Mouse (Mus musculus): ENCODE data around the gene Atp5d. TPM values are rescaled to one million over a fixed set of nuclear protein-coding genes. Genes with fewer than 3 reads are reported as not detected.

The Atp5d gene
- polyA plus RNA-seq, 1 experiment: 445 TPM

GRCm38 (mm10) chr10:80135161-80135560, 3.3 kb upstream of the Atp5d start:
- TF ChIP-seq CTCF (IDR thresholded peaks at IDR 0.05; ENCODE audit: borderline replicate concordance, extremely low read depth, insufficient read depth, insufficient read length) (no peak), POLR2A (IDR thresholded peaks at IDR 0.05; ENCODE audit: borderline replicate concordance, extremely low read depth, insufficient read depth, insufficient read length, poor library complexity, severe bottlenecking) (no peak)

GRCm38 (mm10) chr10:80135641-80136040, 2.8 kb upstream of the Atp5d start:
- DNase-seq (ENCODE audit: low read depth): no peak
- no peak for TF ChIP-seq POLR2A (IDR thresholded peaks at IDR 0.05; ENCODE audit: borderline replicate concordance, extremely low read depth, insufficient read depth, insufficient read length, poor library complexity, severe bottlenecking)
- TF ChIP-seq CTCF (IDR thresholded peaks at IDR 0.05; ENCODE audit: borderline replicate concordance, extremely low read depth, insufficient read depth, insufficient read length): no peak

More at GRCm38 (mm10) chr10:80135161-80135560, 3.3 kb upstream of the Atp5d start:
- DNase-seq (ENCODE audit: low read depth): no peak

- TF ChIP-seq CTCF (IDR thresholded peaks at IDR 0.05; ENCODE audit: borderline replicate concordance, extremely low read depth, insufficient read depth, insufficient read length): no peak
- no peak for TF ChIP-seq POLR2A (IDR thresholded peaks at IDR 0.05; ENCODE audit: borderline replicate concordance, extremely low read depth, insufficient read depth, insufficient read length, poor library complexity, severe bottlenecking)
- no peak for DNase-seq (ENCODE audit: low read depth)
These were observed 2.1 kb upstream of the Atp5d start for GRCm38 (mm10) chr10:80136179-80136951.

- TF ChIP-seq POLR2A (IDR thresholded peaks at IDR 0.05; ENCODE audit: borderline replicate concordance, extremely low read depth, insufficient read depth, insufficient read length, poor library complexity, severe bottlenecking): no peak
- TF ChIP-seq CTCF (IDR thresholded peaks at IDR 0.05; ENCODE audit: borderline replicate concordance, extremely low read depth, insufficient read depth, insufficient read length): no peak
- peak; percentile 79 for DNase-seq (ENCODE audit: low read depth)
These were observed 1.3 kb upstream of the Atp5d start for GRCm38 (mm10) chr10:80136952-80137625.

- peak; percentile 79 for DNase-seq (ENCODE audit: low read depth)
- TF ChIP-seq CTCF (IDR thresholded peaks at IDR 0.05; ENCODE audit: borderline replicate concordance, extremely low read depth, insufficient read depth, insufficient read length) (no peak), POLR2A (IDR thresholded peaks at IDR 0.05; ENCODE audit: borderline replicate concordance, extremely low read depth, insufficient read depth, insufficient read length, poor library complexity, severe bottlenecking) (0 out of 2 replicates have a peak, but pooled peaks have one; percentile 3)
These were observed 543 bp upstream of the Atp5d start for GRCm38 (mm10) chr10:80137626-80138552.

GRCm38 (mm10) chr10:80139439-80139775, 975 bp downstream of the Atp5d start:
- DNase-seq (ENCODE audit: low read depth): no peak
- TF ChIP-seq CTCF (IDR thresholded peaks at IDR 0.05; ENCODE audit: borderline replicate concordance, extremely low read depth, insufficient read depth, insufficient read length) (no peak), POLR2A (IDR thresholded peaks at IDR 0.05; ENCODE audit: borderline replicate concordance, extremely low read depth, insufficient read depth, insufficient read length, poor library complexity, severe bottlenecking) (no peak)

- DNase-seq (ENCODE audit: low read depth): no peak
- no peak for TF ChIP-seq POLR2A (IDR thresholded peaks at IDR 0.05; ENCODE audit: borderline replicate concordance, extremely low read depth, insufficient read depth, insufficient read length, poor library complexity, severe bottlenecking)
- no peak for TF ChIP-seq CTCF (IDR thresholded peaks at IDR 0.05; ENCODE audit: borderline replicate concordance, extremely low read depth, insufficient read depth, insufficient read length)
These were observed 1.7 kb downstream of the Atp5d start for GRCm38 (mm10) chr10:80139975-80140665.

- no peak for DNase-seq (ENCODE audit: low read depth)
- no peak for TF ChIP-seq POLR2A (IDR thresholded peaks at IDR 0.05; ENCODE audit: borderline replicate concordance, extremely low read depth, insufficient read depth, insufficient read length, poor library complexity, severe bottlenecking)
- TF ChIP-seq CTCF (IDR thresholded peaks at IDR 0.05; ENCODE audit: borderline replicate concordance, extremely low read depth, insufficient read depth, insufficient read length): no peak
These were observed 2.2 kb downstream of the Atp5d start, which contains the start of gene Cbarp for GRCm38 (mm10) chr10:80140666-80141035. Cbarp (minus strand) TSS chr10:80140835.

- no peak for TF ChIP-seq POLR2A (IDR thresholded peaks at IDR 0.05; ENCODE audit: borderline replicate concordance, extremely low read depth, insufficient read depth, insufficient read length, poor library complexity, severe bottlenecking)
- TF ChIP-seq CTCF (IDR thresholded peaks at IDR 0.05; ENCODE audit: borderline replicate concordance, extremely low read depth, insufficient read depth, insufficient read length): peak; percentile 50; the same call in 1 of the 2 replicates
- DNase-seq (ENCODE audit: low read depth): peak; percentile 98
These were observed 2.8 kb downstream of the Atp5d start for GRCm38 (mm10) chr10:80141243-80141642.

- DNase-seq (ENCODE audit: low read depth): peak; percentile 100
- peak; percentile 62; the same call in 1 of the 2 replicates for TF ChIP-seq POLR2A (IDR thresholded peaks at IDR 0.05; ENCODE audit: borderline replicate concordance, extremely low read depth, insufficient read depth, insufficient read length, poor library complexity, severe bottlenecking)
- TF ChIP-seq CTCF (IDR thresholded peaks at IDR 0.05; ENCODE audit: borderline replicate concordance, extremely low read depth, insufficient read depth, insufficient read length): no peak
These were observed 3.5 kb downstream of the Atp5d start for GRCm38 (mm10) chr10:80141786-80142529.

All from brain, embryonic 14.5 days (tissue).